Mouse (Mus musculus) hindbrain, embryonic 16.5 days (tissue): ENCODE data around the gene Sdk2. TPM values are rescaled to one million over a fixed set of nuclear protein-coding genes. Genes with fewer than 3 reads are reported as not detected.

Experiments
- ATAC-seq: fragments of 200-750 bp; cut with Nextera tagmentation; 2 replicates; pipeline ENCODE4 v1.8.0; 2017; ENCODE audit warnings: moderate TSS enrichment, moderate library complexity
- H3K27ac ChIP-seq: fragments of 300-500 bp; sonication (generic); 2 replicates; pipeline ENCODE4 v1.5.1; 2014; ENCODE audit warnings: low read depth, mild to moderate bottlenecking, control low read depth, low read length, moderate library complexity
- H3K27me3 ChIP-seq: fragments of 300-500 bp; sonication (generic); replicated peaks from 2 replicates; pipeline ENCODE4 v1.6.1; 2014; ENCODE audit warnings: low read length; ENCODE audit not compliant: control insufficient read depth, insufficient read depth
- H3K36me3 ChIP-seq: fragments of 300-500 bp; sonication (generic); 2 replicates; pipeline ENCODE4 v1.6.1; 2014; ENCODE audit warnings: mild to moderate bottlenecking, low read length, moderate library complexity, mixed read lengths; ENCODE audit not compliant: control insufficient read depth, insufficient read depth
- H3K4me1 ChIP-seq: fragments of 300-500 bp; sonication (generic); 2 replicates; pipeline ENCODE4 v1.6.1; 2014; ENCODE audit warnings: low read depth, low read length; ENCODE audit not compliant: control insufficient read depth, insufficient read depth
- H3K4me2 ChIP-seq: fragments of 300-500 bp; sonication (generic); 2 replicates; pipeline ENCODE4 v1.6.1; 2014; ENCODE audit warnings: mild to moderate bottlenecking, low read length, control low read depth, moderate library complexity
- H3K4me3 ChIP-seq: fragments of 300-500 bp; sonication (generic); 2 replicates; pipeline ENCODE4 v1.5.1; 2014; ENCODE audit warnings: mild to moderate bottlenecking, low read length, control low read depth, moderate library complexity
- H3K9ac ChIP-seq: fragments of 300-500 bp; sonication (generic); 2 replicates; pipeline ENCODE4 v1.6.1; 2014; ENCODE audit warnings: low read depth, mild to moderate bottlenecking, control low read depth, low read length, moderate library complexity
- H3K9me3 ChIP-seq: fragments of 300-500 bp; sonication (generic); 2 replicates; pipeline ENCODE4 v1.6.1; 2014; ENCODE audit warnings: mild to moderate bottlenecking, low read length, moderate library complexity; ENCODE audit not compliant: control insufficient read depth
- WGBS: fragments of 180-500 bp; shearing (Covaris S2); extraction: QIAGEN DNeasy Blood & Tissue Kit; methylation state at CpG from one replicate; pipeline ENCODE4 v1.1.7; 2014; 5-methylcytosine and 5-hydroxymethylcytosine counted together
- polyA plus RNA-seq: library from polyadenylated mRNA; unstranded; fragments of >200 nt; fragmentation: Nextera tagmentation; extraction: Ambion mirVana; gene quantifications from 2 replicates; pipeline ENCODE4 v1.2.1, GENCODE M21; 2015

The Sdk2 gene
- polyA plus RNA-seq, 1 experiment from 2014 or later, result 3.3 TPM

DNA sequence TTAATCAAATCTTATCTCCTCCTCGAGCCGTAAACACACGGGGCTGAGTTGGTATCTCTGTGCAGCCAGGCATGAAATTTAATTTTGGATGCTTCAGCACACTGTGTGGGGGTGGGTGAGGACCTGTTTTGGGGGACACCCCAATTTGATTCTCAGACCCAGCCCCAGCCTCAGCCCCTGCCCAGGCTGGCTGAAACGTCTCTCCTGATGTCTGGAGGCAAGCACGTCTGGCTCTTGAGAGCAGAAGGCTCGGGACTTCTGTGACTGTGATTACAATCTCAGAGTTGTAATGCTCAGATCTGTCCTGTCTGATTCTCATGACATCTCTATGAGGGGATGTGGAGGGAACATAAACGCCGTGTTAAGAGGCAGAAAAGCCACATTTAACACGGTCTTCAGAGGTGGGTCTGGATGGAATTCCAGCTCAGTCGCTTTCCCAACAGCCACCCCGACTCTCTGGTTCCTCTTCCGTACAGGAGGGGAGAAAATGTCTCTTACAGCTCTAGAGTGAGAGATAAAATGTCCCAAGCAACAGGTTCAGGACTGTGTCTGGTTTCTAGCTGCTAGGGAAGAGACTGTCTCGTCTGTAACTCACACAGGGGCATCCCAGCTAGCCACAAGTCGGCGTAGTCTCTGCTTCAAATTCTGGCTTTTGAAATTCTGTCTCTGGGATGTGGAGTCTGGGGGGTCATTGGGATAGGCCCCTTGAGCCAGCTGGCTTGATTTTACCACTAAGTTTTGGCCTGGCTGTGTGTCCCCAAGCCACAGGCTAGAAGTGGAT is 50.5 kb downstream of the Sdk2 start:
- Histone ChIP-seq H3K9me3 (no peaks in the 10 kb centered on the region), H3K9ac (no peak overlapping the region; the same call in 1 of the 2 replicates), H3K4me3 (no peak overlapping the region), H3K27me3 (peaks cover 5% of the 10 kb centered on the region; the same call in 1 of the 2 replicates), H3K4me2 (peak overlapping the region; percentile 25), H3K36me3 (no peaks in the 10 kb centered on the region), H3K27ac (no peak overlapping the region; the same call in 1 of the 2 replicates), H3K4me1 (peaks cover 36% of the 10 kb centered on the region)
- peak; percentile 28; the same call in 1 of the 2 replicates for ATAC-seq
- WGBS, result 20% methylated on average over 15 of the region's 15 CpGs

DNA sequence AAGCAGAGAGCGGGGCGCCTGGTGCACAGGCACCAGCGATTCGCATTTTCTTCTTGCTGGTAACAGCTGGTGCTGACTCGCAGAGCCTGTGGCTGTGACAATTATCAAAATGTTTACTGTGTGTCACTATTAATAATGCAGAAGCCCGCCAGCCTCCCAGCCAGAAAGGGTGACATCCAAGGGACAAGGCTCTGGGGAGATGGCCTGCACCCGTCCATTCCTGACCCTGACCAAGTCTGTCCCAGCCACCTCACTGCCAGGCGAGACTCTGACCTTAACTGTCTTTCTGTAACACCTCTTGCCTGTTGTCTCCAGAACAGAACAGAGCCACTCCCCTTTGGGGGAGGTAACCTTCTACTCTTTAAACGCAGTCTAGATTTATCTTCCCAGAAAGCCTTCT is 55.3 kb downstream of the Sdk2 start:
- H3K27me3 ChIP-seq, result 0 out of 2 replicates have a peak, but pooled peaks cover 2% of the 10 kb centered on the region
- 39% methylated on average over 9 of the region's 9 CpGs for WGBS
- peaks cover 18% of the 10 kb centered on the region for H3K4me1 ChIP-seq
- ATAC-seq, result no peak
- no peak overlapping the region for H3K4me3 ChIP-seq
- no peaks in the 10 kb centered on the region for H3K9me3 ChIP-seq
- H3K4me2 ChIP-seq, result no peak overlapping the region
- H3K9ac ChIP-seq, result no peak overlapping the region
- no peaks in the 10 kb centered on the region for H3K36me3 ChIP-seq
- no peak overlapping the region for H3K27ac ChIP-seq

DNA sequence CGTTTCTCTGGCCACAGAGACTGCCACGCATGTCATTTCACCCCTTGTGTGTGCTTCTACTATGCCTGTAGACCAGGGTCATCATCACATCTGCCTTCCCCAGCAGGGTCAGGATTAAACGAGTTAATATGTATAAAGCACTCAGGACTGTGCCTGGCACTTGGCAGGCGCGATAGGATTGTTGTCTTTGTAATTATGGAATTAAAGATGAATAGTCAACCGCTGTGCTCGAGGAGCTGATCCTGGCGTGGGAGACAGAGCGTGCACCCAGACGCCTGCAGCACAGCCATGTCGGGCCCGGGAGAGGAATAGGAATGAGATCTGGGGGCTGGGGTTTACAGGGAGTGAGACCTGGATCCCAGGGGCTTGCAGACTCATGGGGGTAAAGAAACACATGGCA is 61.0 kb downstream of the Sdk2 start:
- no peaks in the 10 kb centered on the region for H3K9me3 ChIP-seq
- H3K27ac ChIP-seq, result no peak overlapping the region
- H3K4me2 ChIP-seq, result no peak overlapping the region
- 15% methylated on average over 12 of the region's 12 CpGs for WGBS
- no peaks in the 10 kb centered on the region for H3K27me3 ChIP-seq
- no peak overlapping the region for H3K9ac ChIP-seq
- no peaks in the 10 kb centered on the region for H3K36me3 ChIP-seq
- no peak overlapping the region for H3K4me3 ChIP-seq
- H3K4me1 ChIP-seq, result peaks cover 6% of the 10 kb centered on the region
- ATAC-seq, result peak; percentile 66

DNA sequence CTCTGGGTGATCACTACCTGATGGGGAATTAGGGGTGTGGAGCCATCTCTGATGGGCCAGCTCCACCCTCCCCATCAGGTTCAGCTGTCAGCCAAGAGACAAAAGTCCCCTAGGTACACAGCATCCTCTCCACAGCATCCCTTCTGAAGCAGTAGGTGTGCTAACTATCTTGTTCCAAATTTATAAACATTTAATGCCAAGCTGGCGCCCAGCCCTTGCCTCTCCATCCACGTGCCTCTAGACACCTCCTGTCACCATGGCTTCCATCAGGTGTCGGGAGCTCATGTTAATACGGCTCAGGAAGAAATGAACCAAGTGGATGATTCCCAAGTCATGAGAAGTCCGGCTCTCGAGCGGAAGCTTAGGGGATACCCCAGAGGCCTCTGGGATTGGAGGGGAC is 62.2 kb downstream of the Sdk2 start:
- ATAC-seq, result no peak; the same call in 1 of the 2 replicates
- Histone ChIP-seq H3K27ac (no peak overlapping the region), H3K4me1 (peaks cover 6% of the 10 kb centered on the region), H3K4me2 (no peak overlapping the region), H3K27me3 (no peaks in the 10 kb centered on the region), H3K4me3 (no peak overlapping the region), H3K36me3 (no peaks in the 10 kb centered on the region), H3K9ac (no peak overlapping the region), H3K9me3 (no peaks in the 10 kb centered on the region)
- WGBS, result 86% methylated on average over 7 of the region's 7 CpGs

DNA sequence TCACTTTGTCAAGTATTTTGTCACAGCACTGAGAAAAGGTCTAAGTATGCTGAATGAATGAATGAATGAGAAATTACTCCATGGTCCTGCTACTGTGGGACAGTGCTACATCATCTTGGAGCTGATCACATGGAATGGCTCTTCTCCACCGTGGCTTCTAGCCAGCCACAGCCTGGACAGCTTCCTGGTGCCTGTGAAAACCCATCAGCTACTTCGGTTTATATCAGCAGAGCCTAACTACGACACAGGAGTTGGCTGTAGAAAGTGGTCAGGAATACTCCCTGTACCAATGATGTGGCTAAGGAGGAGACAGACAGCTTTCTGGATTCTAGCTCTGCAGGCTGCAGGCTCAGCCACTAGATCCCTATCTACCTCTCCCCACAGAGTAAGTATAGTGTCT is 63.7 kb downstream of the Sdk2 start:
- no peak overlapping the region for H3K27ac ChIP-seq
- 83% methylated on average over 3 of the region's 3 CpGs for WGBS
- no peak overlapping the region for H3K4me2 ChIP-seq
- H3K36me3 ChIP-seq, result no peaks in the 10 kb centered on the region
- H3K4me1 ChIP-seq, result peaks cover 6% of the 10 kb centered on the region
- ATAC-seq, result no peak
- H3K4me3 ChIP-seq, result no peak overlapping the region
- H3K27me3 ChIP-seq, result no peaks in the 10 kb centered on the region
- no peaks in the 10 kb centered on the region for H3K9me3 ChIP-seq
- H3K9ac ChIP-seq, result no peak overlapping the region

DNA sequence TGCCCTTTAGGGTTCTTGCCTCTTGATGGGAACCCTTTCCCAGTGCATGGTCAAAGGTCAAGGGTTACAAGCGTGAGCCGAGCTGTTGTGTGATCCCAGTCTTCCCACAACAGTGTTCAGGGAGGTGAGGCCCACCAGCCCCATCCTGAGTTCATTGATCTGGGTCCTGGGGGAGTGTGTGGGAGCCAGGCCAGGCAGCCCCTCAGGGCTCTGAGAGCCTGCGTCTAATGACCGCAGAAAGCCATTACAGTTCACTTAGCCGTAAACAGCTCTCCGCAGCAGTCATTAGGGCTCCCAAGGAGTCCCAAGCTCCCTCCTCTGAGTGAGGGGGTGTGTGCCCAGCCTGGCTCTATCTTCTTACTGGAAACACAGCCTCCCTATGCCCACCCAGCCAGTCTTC is 66.8 kb downstream of the Sdk2 start:
- 48% methylated on average over 6 of the region's 6 CpGs for WGBS
- Histone ChIP-seq H3K9ac (no peak overlapping the region), H3K4me3 (no peak overlapping the region), H3K4me2 (no peak overlapping the region), H3K9me3 (no peaks in the 10 kb centered on the region), H3K27ac (no peak overlapping the region), H3K4me1 (no peaks in the 10 kb centered on the region), H3K27me3 (no peaks in the 10 kb centered on the region), H3K36me3 (no peaks in the 10 kb centered on the region)
- ATAC-seq, result no peak

DNA sequence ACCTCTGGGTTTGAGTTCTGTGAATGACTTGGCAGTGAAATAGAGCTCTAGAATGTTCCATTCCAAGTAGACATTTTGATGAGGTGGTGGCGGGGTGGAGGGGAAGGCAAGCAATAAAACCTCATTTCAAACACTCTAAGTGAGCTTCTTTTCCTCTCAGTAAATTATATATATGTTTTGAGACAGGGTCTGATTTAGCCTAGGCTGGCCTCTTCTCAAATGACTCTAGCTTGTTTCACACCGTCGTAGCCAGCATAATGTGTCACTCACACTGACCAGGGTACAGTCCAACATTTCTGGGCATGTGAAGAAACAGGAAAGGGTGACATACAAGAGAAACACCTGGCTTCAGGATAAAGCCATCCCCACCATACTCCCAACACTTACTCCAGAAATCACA is 68.1 kb downstream of the Sdk2 start:
- no peaks in the 10 kb centered on the region for H3K27me3 ChIP-seq
- no peaks in the 10 kb centered on the region for H3K4me1 ChIP-seq
- no peaks in the 10 kb centered on the region for H3K36me3 ChIP-seq
- ATAC-seq, result no peak
- H3K9me3 ChIP-seq, result no peaks in the 10 kb centered on the region
- H3K4me3 ChIP-seq, result no peak overlapping the region
- no peak overlapping the region for H3K4me2 ChIP-seq
- H3K9ac ChIP-seq, result no peak overlapping the region
- no peak overlapping the region for H3K27ac ChIP-seq
- WGBS, result 97% methylated on average over 3 of the region's 3 CpGs

DNA sequence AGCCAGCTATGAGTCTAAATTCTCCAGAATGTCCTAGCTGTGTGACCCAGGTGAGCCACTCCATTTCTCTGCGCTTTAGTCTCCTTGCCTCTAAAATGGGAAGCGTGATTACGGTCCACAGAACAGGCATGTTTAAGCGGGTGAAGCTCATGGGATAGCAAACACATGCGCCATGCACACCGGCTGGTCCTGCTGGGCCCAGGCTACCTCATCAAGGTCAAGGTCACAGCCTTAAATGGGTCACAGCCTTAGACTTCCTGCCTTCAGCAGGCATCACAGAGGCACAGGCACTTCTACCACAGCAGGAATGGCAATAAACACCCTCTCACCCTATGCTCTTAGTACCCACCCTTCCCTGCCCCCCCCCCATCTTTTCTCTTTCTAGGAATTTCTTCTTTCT is 72.9 kb downstream of the Sdk2 start:
- Histone ChIP-seq H3K27me3 (no peaks in the 10 kb centered on the region), H3K4me1 (peaks cover 24% of the 10 kb centered on the region), H3K36me3 (no peaks in the 10 kb centered on the region), H3K9me3 (no peaks in the 10 kb centered on the region), H3K27ac (no peak overlapping the region), H3K4me3 (no peak overlapping the region), H3K4me2 (no peak overlapping the region), H3K9ac (no peak overlapping the region)
- no peak for ATAC-seq
- 94% methylated on average over 6 of the region's 6 CpGs for WGBS

DNA sequence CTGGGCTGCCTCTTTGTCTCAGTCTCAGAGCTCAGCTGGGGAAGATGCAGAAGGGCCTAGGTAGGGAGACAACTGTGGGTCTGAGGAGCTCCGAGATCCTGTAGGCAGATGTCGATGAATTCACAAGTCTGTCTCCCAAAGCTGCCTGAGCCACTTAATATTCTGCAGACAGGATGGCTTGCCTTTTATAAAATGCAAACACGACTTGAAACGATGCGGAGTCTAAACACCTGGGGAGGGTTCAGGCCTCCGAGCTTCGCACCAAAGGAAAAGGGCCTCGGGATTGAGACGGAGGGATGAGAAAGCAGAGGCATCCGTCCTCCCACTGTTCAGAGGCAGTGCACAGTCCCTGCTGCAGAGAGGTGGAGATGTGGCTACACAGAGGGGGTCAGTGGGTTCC is 74.0 kb downstream of the Sdk2 start:
- H3K9ac ChIP-seq, result no peak overlapping the region
- WGBS, result 40% methylated on average over 10 of the region's 10 CpGs
- H3K4me3 ChIP-seq, result no peak overlapping the region
- peaks cover 24% of the 10 kb centered on the region for H3K4me1 ChIP-seq
- no peaks in the 10 kb centered on the region for H3K36me3 ChIP-seq
- H3K27ac ChIP-seq, result no peak overlapping the region
- ATAC-seq, result no peak
- no peak overlapping the region for H3K4me2 ChIP-seq
- H3K9me3 ChIP-seq, result no peaks in the 10 kb centered on the region
- no peaks in the 10 kb centered on the region for H3K27me3 ChIP-seq
